Mouse (Mus musculus) MEL-GATA-1-ER (cell line): ENCODE results near the gene Aknad1.

ENCODE experiments used
- DNase-seq: peaks from one replicate; pipeline ENCODE4 v3.0.0-alpha.2; 2012; ENCODE audit warnings: low read depth; ENCODE audit errors: extremely low read depth

Aknad1 gene

DNA sequence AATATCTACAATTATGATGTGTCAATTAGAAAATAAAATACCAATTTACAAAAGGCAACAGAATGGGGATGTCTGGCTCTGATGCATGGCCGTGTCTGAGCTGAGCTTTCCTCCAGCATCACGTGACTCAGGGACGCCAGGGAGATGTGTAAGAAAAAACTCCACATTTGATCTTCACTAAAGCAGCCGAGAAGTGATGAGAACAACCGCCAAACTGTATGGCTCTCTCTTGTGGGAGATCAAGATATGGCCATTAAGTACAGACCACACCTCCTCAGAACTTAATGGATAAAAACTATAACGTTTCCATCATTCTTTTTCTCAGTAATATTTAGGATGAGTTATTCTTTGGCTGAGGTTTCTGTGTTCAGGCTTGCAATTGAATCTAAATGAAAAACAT is 11.6 kb downstream of the Aknad1 start:
- DNase-seq = no peak

GRCm38 (mm10) chr3:108751691-108752090 is 12.2 kb downstream of the Aknad1 start:
- DNase-seq = no peak

- DNase-seq = no peak
Measured at GRCm38 (mm10) chr3:108754541-108754940, 15.1 kb downstream of the Aknad1 start.

- no peak for DNase-seq
Measured at GRCm38 (mm10) chr3:108755542-108755941, 16.1 kb downstream of the Aknad1 start.

DNA sequence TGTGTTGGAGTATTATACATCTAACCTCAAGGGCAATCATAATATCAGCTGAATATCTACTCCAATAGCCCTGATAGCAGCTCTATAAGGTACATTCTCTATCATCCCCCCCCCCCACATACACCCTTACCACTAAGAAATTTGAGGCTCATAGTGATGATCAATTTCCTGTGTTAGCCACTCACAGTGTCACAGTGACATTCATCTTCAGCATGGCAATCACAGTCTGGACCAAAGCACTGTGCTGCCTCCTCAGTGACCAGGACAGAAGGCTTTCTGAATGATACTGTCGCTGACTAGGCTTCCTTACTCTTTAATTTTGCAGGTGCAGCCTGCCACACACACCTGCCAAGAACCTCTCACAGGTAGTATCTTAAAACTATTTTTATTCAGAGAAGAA is 16.7 kb downstream of the Aknad1 start:
- no peak for DNase-seq

- no peak for DNase-seq
Measured at GRCm38 (mm10) chr3:108757570-108757969, 18.1 kb downstream of the Aknad1 start.

GRCm38 (mm10) chr3:108759566-108760420 is 20.3 kb downstream of the Aknad1 start:
- no peak for DNase-seq

GRCm38 (mm10) chr3:108762597-108763111 is 23.2 kb downstream of the Aknad1 start:
- no peak for DNase-seq

- DNase-seq = no peak
Measured at GRCm38 (mm10) chr3:108763691-108764090, 24.2 kb downstream of the Aknad1 start.

DNA sequence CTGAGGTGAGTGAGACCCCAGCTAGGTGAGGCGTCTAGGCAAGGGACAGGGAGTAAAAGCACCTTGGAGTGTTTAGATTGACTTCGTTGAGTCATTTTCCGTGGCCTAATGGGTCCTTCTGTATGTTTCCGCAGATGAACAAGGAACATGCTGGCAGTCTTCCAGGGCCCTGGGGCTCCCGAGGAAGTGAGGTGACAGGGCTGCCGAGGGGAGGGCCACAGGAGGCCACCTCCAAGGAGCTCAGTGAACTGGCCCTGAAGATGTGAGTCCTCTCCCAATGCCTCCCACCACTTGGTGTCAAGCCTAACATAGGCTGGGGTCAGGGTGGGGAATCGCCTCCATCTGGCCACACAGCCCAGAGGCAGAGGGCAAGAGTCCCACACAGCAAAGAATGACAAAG is 25.5 kb downstream of the Aknad1 start:
- DNase-seq = no peak

GRCm38 (mm10) chr3:108765476-108765875 is 26.0 kb downstream of the Aknad1 start:
- DNase-seq = no peak

- DNase-seq = no peak
Measured at GRCm38 (mm10) chr3:108766943-108767342, 27.5 kb downstream of the Aknad1 start.

DNA sequence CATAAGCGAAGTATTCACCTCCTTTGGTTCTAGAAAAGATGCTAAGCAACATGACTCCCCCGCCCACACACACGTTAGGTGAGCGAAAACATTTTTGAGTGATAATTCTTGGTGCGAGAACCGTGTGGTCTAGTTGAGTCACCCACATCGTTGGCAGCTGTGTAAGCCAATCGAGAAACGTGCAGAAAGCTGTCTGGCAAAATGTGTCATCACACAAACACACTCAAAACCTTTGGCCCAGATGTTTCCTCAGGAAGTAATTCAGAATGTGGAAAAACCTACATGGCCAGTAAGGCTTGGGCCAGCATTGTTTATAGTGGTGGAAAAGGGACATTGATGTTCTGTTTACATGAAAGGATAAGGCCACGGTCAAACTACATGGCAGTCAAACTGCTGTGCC is 28.0 kb downstream of the Aknad1 start:
- no peak for DNase-seq

- no peak for DNase-seq
Measured at GRCm38 (mm10) chr3:108769547-108769946, 30.1 kb downstream of the Aknad1 start.

- DNase-seq = peak; percentile 61
Measured at GRCm38 (mm10) chr3:108770725-108771368, 31.4 kb downstream of the Aknad1 start.

- DNase-seq = no peak
Measured at GRCm38 (mm10) chr3:108772211-108772610, 32.8 kb downstream of the Aknad1 start.

- no peak for DNase-seq
Measured at GRCm38 (mm10) chr3:108772811-108773210, 33.4 kb downstream of the Aknad1 start.

DNA sequence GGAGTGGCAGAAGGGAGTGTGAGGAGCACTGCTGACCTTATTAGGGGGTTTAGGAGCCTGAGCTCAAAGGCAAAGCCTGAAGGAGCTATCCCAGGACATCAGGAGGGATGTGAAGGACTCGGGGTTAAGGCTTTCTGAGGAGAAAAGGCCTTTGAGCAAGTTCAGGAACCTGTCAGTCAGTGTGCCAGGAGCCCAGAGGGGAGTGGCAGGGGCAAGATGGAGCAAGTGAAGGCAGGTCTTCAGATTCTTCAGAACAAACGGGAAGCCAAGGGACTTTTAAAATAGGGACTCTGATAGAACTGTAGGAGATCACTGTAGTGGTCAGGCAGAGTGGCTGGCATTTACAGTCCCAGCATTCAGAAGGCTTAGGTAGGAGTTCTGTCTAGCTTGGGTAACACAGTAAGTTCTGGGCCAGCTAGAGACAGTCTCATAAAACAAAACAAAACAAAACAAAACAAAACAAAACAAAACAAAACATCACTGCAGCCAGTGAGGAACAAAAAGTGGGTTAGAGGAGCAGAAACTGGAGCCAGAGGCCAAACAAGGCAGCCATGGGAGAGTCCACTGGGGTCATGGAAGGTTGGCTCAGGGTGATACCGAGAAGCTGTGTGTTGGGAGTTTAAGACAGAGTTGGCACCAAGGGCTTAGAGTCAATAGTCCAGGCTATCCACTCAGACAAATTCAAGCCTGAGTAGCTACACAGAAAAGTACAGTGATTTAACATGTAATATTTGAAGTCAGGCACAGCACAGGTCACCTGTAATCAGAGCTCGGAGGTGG is 39.5 kb downstream of the Aknad1 start:
- DNase-seq = no peak

GRCm38 (mm10) chr3:108781238-108781883 is 41.9 kb downstream of the Aknad1 start:
- DNase-seq = no peak

DNA sequence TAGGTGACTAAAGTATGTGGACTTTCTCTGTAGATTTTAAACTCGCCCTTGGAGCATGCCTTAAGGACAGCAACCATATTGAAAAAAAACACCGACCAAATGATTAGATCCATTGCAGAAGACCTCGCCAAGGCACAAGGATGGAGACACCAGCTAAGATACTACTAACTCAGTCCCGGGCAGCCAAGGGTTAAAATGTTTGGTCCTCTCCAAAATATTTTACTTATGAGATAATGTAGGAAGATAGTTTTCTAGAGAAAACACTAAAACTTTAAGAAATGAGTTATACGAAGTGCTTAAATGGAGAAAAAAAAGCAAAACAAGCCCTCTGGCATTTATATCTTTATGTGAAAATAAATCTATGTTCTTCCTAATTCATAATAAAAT is 42.4 kb downstream of the Aknad1 start:
- DNase-seq = no peak

GRCm38 (mm10) chr3:108782364-108782895 is 43.0 kb downstream of the Aknad1 start:
- no peak for DNase-seq
